Mouse (Mus musculus) Patski (cell line): ENCODE measurements around the gene Creb1. TPM values are rescaled to one million over a fixed set of nuclear protein-coding genes. Genes with fewer than 3 reads are reported as not detected.
"Not testable (repeated sequence)": the region's sequence is repeated elsewhere in the genome, so short reads cannot be mapped to it uniquely, and the experiment has no call there.

Experiments
- ATAC-seq: fragments of 100-300 bp; one replicate; pipeline ENCODE4 v1.8.0; 2021
- CTCF ChIA-PET: fragments of 350-600 bp; sonication (Branson Sonifier 250); formaldehyde crosslinking; loops from one replicate; lab custom pipeline; 2022; ENCODE audit warnings: inconsistent platforms; lab: Charles Lee
- POLR2A ChIA-PET: fragments of 350-600 bp; sonication (Branson Sonifier 250); formaldehyde crosslinking; loops from one replicate; lab custom pipeline; 2022; ENCODE audit warnings: antibody characterized with exemption, inconsistent platforms; lab: Charles Lee
- DNase-seq: peaks from one replicate; pipeline ENCODE4 v3.0.0-alpha.2; 2011; ENCODE audit warnings: low read depth, low spot score
- H3K27me3 ChIP-seq: fragments of 371-371 bp; one replicate; pipeline ENCODE4 v1.5.1; 2021
- CTCF ChIP-seq: fragments of 100-300 bp; IDR thresholded peaks from one replicate; pipeline ENCODE4 v1.5.1; 2021
- in situ Hi-C: fragments of 300-500 bp; cut with MboI; formaldehyde crosslinking; loops from 3 replicates; pipeline ENCODE4 v1.11.1; 2018; ENCODE audit warnings: low pct_unique_long_range_greater_than_20kb, mixed read lengths
- polyA plus RNA-seq: library from polyadenylated mRNA; unstranded; gene quantifications from one replicate; pipeline ENCODE4 v1.2.3, GENCODE M21; 2021

Creb1 gene
- polyA plus RNA-seq, 1 experiment from 2014 or later = 27.1 TPM

DNA sequence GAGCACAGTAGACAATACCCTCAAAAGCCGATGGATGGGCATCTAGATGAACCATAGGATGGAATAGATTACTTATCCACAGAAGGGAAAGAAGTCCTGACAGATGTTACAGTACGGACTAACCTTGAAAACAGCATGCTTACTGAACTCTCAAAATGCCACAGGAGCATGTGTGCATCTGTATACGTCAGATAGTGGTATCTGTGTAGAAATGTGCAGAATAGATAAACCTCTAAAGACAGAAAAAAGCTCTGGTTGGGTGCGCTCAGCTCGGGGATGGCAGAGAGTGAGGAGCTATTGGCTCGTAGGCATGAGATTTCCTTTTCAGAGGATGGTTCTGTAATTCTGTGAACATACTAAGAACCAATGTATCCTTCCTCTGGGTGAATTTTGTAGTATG is 106.8 kb downstream of the Creb1 start:
- in situ Hi-C loops = no loop called here
- DNase-seq = no peak

DNA sequence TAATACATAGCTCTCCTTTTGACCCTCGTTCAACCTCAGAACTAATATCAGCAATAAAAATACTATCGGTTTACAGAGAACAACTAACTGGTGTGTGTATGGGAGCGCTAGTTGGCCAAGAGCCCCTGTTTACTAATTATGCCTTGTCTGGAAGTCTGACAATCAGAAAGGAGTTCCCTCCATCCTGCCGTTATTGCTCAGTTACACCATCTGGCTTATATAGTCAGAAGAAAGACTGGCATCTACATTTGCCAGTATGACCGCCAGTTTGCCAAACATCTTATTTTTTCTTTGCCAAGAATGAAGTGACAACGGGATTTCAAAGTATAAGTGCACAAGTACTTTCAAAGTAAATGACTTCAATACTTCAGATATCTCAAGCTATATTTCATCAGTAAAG is 108.6 kb downstream of the Creb1 start:
- DNase-seq (no peak), ATAC-seq (no peak)
- in situ Hi-C loops = no loop called here
- POLR2A ChIA-PET = no interaction called here
- no peak for TF ChIP-seq CTCF
- no peaks in the 10 kb centered on the region for H3K27me3 ChIP-seq
- CTCF ChIA-PET = no interaction called here

More for the DNA sequence above, 106.8 kb downstream of the Creb1 start:
- ATAC-seq = no peak
- no peaks in the 10 kb centered on the region for H3K27me3 ChIP-seq
- TF ChIP-seq CTCF = no peak
- ChIA-PET CTCF (interaction anchor here (1.1 kb wide), 1 partner anchor 9 kb away, joined by 4 read pairs; no protein-coding TSS in a partner anchor), POLR2A (no interaction called here)

GRCm38 (mm10) chr1:64642541-64642940 is 110.1 kb downstream of the Creb1 start:
- POLR2A ChIA-PET, DNase-seq, in situ Hi-C loops, H3K27me3 ChIP-seq, CTCF ChIA-PET, ATAC-seq: not testable (repeated sequence)

GRCm38 (mm10) chr1:64644513-64644912 is 112.1 kb downstream of the Creb1 start:
- in situ Hi-C loops = no loop called here
- ATAC-seq (no peak), DNase-seq (no peak)
- no peaks in the 10 kb centered on the region for H3K27me3 ChIP-seq
- ChIA-PET CTCF (interaction anchor here (1.0 kb wide), 1 partner anchor 11 kb away, joined by 3 read pairs; no protein-coding TSS in a partner anchor), POLR2A (no interaction called here)
- no peak for TF ChIP-seq CTCF

DNA sequence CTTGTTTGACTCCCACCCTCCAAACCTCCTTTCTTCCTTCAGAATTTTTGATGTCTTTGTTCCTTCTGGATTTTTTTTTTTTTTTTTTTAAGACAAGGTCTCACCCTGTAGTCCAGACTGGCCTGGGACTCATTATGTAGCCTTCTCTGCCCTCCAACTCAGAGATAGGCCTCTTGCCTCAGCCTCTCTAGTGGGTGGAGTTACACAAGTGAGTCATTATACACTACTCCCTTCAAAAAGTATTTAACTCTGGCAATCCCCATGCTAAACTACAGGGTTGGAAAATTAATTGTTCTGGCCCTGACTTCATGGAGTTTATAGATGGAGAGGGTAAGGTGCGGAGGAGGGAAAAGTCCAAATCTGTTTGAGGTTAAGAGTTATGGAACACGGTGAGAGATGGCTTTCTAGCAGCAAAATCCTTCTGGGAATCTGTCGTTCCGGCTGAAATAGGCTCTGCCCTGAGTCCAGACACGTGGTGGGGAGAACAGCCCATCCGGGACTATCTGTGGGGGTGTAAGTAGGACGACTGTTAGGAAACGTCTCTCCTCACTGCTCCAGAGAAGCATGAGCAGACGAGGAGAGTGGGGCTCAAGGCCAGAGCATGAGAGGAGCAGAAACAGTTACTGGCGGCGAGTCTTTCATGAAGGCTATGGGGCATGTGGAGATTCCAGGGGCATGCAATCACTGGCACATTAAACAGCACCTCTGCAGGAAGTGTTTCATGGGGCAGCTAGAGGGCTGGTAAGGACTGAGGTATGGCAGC is 117.1 kb downstream of the Creb1 start:
- CTCF ChIA-PET = interaction anchor here (1.6 kb wide), 1 partner anchor 10 kb away, joined by 4 read pairs; no protein-coding TSS in a partner anchor
- H3K27me3 ChIP-seq = no peaks in the 10 kb centered on the region
- ATAC-seq = no peak
- POLR2A ChIA-PET = no interaction called here
- no peak for TF ChIP-seq CTCF
- in situ Hi-C loops = no loop called here
- DNase-seq = no peak

- ChIA-PET POLR2A (no interaction called here), CTCF (no interaction called here)
- DNase-seq (no peak), ATAC-seq (no peak)
- H3K27me3 ChIP-seq = no peaks in the 10 kb centered on the region
- in situ Hi-C loops = no loop called here
- TF ChIP-seq CTCF = no peak
Measured at GRCm38 (mm10) chr1:64653701-64654100, 121.3 kb downstream of the Creb1 start.

Other genes with a start within 250 kb of the Creb1 start
- 22.1 TPM for gene Mettl21a, start 84.6 kb downstream of the Creb1 start, polyA plus RNA-seq
- 24.6 TPM for gene Ccnyl1, start 157.8 kb downstream of the Creb1 start, polyA plus RNA-seq
- 12.0 TPM for gene Fzd5, start 205.1 kb downstream of the Creb1 start, polyA plus RNA-seq